Mouse (Mus musculus) heart, embryonic 13.5 days (tissue): ENCODE results near the gene Aim2. TPM values are rescaled to one million over a fixed set of nuclear protein-coding genes. Genes with fewer than 3 reads are reported as not detected.

ENCODE experiments used
- ATAC-seq: fragments of 200-750 bp; cut with Nextera tagmentation; 2 replicates; pipeline ENCODE4 v1.8.0; 2017; ENCODE audit warnings: moderate TSS enrichment; ENCODE audit not compliant: insufficient number of reproducible peaks, low FRiP score, low TSS enrichment; ENCODE audit errors: extremely low read depth
- H3K27ac ChIP-seq: fragments of 300-500 bp; sonication (generic); replicated peaks from 2 replicates; pipeline ENCODE4 v1.5.1; 2015; ENCODE audit warnings: moderate library complexity, mild to moderate bottlenecking, inconsistent platforms
- H3K27me3 ChIP-seq: fragments of 300-500 bp; sonication (generic); replicated peaks from 2 replicates; pipeline ENCODE4 v1.6.1; 2015; ENCODE audit warnings: mild to moderate bottlenecking, inconsistent platforms
- H3K36me3 ChIP-seq: fragments of 300-500 bp; sonication (generic); 2 replicates; pipeline ENCODE4 v1.6.1; 2015; ENCODE audit warnings: mild to moderate bottlenecking, inconsistent platforms
- H3K4me1 ChIP-seq: fragments of 300-500 bp; sonication (generic); 2 replicates; pipeline ENCODE4 v1.6.1; 2015; ENCODE audit warnings: inconsistent platforms
- H3K4me2 ChIP-seq: fragments of 300-500 bp; sonication (generic); 2 replicates; pipeline ENCODE4 v1.6.1; 2015; ENCODE audit warnings: inconsistent platforms, mild to moderate bottlenecking, moderate library complexity
- H3K4me3 ChIP-seq: fragments of 300-500 bp; sonication (generic); 2 replicates; pipeline ENCODE4 v1.5.1; 2015; ENCODE audit warnings: moderate library complexity, mild to moderate bottlenecking, inconsistent platforms
- H3K9ac ChIP-seq: fragments of 300-500 bp; sonication (generic); 2 replicates; pipeline ENCODE4 v1.6.1; 2015; ENCODE audit warnings: inconsistent platforms, mild to moderate bottlenecking, moderate library complexity
- H3K9me3 ChIP-seq: fragments of 300-500 bp; sonication (generic); 2 replicates; pipeline ENCODE4 v1.6.1; 2016; ENCODE audit warnings: inconsistent platforms
- WGBS: fragments of 180-500 bp; shearing (Covaris S2); methylation state at CpG from one replicate; pipeline ENCODE4 v1.1.7; 2015; ENCODE audit warnings: mixed read lengths; 5-methylcytosine and 5-hydroxymethylcytosine counted together
- polyA plus RNA-seq: library from polyadenylated mRNA; unstranded; fragments of >200 nt; fragmentation: Nextera tagmentation; extraction: Ambion mirVana; gene quantifications from 2 replicates; pipeline ENCODE4 v1.2.1, GENCODE M21; 2015

Gene Aim2
- polyA plus RNA-seq, 1 experiment from 2014 or later, result 2.3 TPM

DNA sequence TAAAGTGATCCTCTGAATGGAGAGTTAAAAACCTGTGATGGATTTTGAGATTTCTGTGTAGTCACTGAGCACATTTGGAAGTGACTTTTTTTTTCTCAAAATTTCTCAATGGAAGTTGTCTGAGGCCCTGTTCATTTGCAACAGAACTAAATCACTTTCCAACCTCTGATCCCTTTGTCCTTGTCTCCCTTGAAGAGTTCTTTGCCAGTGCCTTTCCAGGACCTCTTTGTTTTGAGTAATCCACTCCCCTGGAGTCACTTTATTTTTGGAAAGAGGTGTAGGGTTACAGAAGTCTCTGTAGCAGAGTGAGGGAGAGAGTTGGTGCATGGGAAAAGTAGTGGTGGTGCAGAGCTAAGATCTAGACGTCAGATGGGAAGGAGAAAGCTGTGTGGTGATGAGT is 2.2 kb upstream of the Aim2 start:
- 12% methylated on average over 1 of the region's 1 CpGs for WGBS
- Histone ChIP-seq H3K36me3 (no peaks in the 10 kb centered on the region), H3K27me3 (no peaks in the 10 kb centered on the region), H3K4me2 (no peak overlapping the region), H3K9me3 (no peaks in the 10 kb centered on the region), H3K27ac (no peak overlapping the region; the same call in 1 of the 2 replicates), H3K4me3 (no peak overlapping the region), H3K9ac (no peak overlapping the region), H3K4me1 (peaks cover 18% of the 10 kb centered on the region)
- no peak for ATAC-seq

DNA sequence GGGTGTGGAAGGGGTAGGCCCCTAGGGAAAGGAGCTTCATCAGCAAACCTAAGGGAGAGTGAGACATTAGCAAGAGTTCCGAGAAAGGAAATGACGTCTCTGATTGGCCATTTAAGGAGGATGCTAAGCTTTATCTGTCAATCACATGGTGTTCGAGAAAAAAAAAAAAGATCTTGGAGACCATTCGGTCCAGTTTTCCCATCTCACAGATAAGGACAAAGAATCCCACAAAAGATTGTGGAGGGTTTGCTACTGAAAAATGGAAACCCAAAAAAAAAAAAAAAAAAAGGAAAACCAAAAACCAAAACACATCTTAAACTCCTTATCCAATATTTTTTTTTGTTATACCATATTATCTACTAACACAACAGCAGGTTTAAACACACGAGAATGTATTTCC is 1.5 kb upstream of the Aim2 start:
- Histone ChIP-seq H3K4me2 (peak overlapping the region; percentile 68; the same call in 1 of the 2 replicates), H3K27ac (no peak overlapping the region)
- WGBS, result 52% methylated on average over 5 of the region's 5 CpGs

GRCm38 (mm10) chr1:173349946-173350345 is 733 bp upstream of the Aim2 start:
- 4% methylated on average over 6 of the region's 6 CpGs for WGBS
- H3K9ac ChIP-seq, result peak overlapping the region; percentile 66
- ATAC-seq, result peak; percentile 61; the same call in 1 of the 2 replicates

More for the DNA sequence above, 1.5 kb upstream of the Aim2 start:
- H3K27me3 ChIP-seq, result no peaks in the 10 kb centered on the region
- H3K9ac ChIP-seq, result no peak overlapping the region
- peaks cover 18% of the 10 kb centered on the region for H3K4me1 ChIP-seq
- H3K9me3 ChIP-seq, result no peaks in the 10 kb centered on the region
- no peak for ATAC-seq
- H3K4me3 ChIP-seq, result no peak overlapping the region
- no peaks in the 10 kb centered on the region for H3K36me3 ChIP-seq

GRCm38 (mm10) chr1:173355107-173355846 is 4.6 kb downstream of the Aim2 start:
- 56% methylated on average over 7 of the region's 7 CpGs for WGBS
- no peak overlapping the region for H3K4me3 ChIP-seq
- no peak; the same call in 1 of the 2 replicates for ATAC-seq

More at GRCm38 (mm10) chr1:173349946-173350345, 733 bp upstream of the Aim2 start:
- H3K4me1 ChIP-seq, result peaks cover 18% of the 10 kb centered on the region
- no peaks in the 10 kb centered on the region for H3K27me3 ChIP-seq
- peak overlapping the region; percentile 42 for H3K4me3 ChIP-seq
- no peaks in the 10 kb centered on the region for H3K9me3 ChIP-seq
- no peak overlapping the region for H3K27ac ChIP-seq
- H3K4me2 ChIP-seq, result peak overlapping the region; percentile 68
- no peaks in the 10 kb centered on the region for H3K36me3 ChIP-seq

GRCm38 (mm10) chr1:173356699-173357098 is 6.0 kb downstream of the Aim2 start:
- ATAC-seq, result no peak
- Histone ChIP-seq H3K4me2 (no peak overlapping the region), H3K4me1 (peaks cover 4% of the 10 kb centered on the region; the same call in 1 of the 2 replicates), H3K9ac (no peak overlapping the region), H3K27ac (no peak overlapping the region), H3K9me3 (no peaks in the 10 kb centered on the region), H3K4me3 (no peak overlapping the region), H3K36me3 (no peaks in the 10 kb centered on the region), H3K27me3 (no peaks in the 10 kb centered on the region)
- WGBS, result 78% methylated on average over 2 of the region's 2 CpGs

More at GRCm38 (mm10) chr1:173355107-173355846, 4.6 kb downstream of the Aim2 start:
- Histone ChIP-seq H3K4me1 (peaks cover 4% of the 10 kb centered on the region; the same call in 1 of the 2 replicates), H3K36me3 (no peaks in the 10 kb centered on the region), H3K9me3 (no peaks in the 10 kb centered on the region), H3K27me3 (no peaks in the 10 kb centered on the region), H3K9ac (no peak overlapping the region), H3K4me2 (no peak overlapping the region; the same call in 1 of the 2 replicates), H3K27ac (no peak overlapping the region)

- no peaks in the 10 kb centered on the region for H3K9me3 ChIP-seq
- H3K27me3 ChIP-seq, result no peaks in the 10 kb centered on the region; the same call in 1 of the 2 replicates
- H3K36me3 ChIP-seq, result no peaks in the 10 kb centered on the region
- 31% methylated on average over 4 of the region's 4 CpGs for WGBS
- no peak overlapping the region for H3K9ac ChIP-seq
- H3K4me2 ChIP-seq, result no peak overlapping the region
- peaks cover 4% of the 10 kb centered on the region; the same call in 1 of the 2 replicates for H3K4me1 ChIP-seq
- no peak overlapping the region for H3K4me3 ChIP-seq
- no peak for ATAC-seq
- H3K27ac ChIP-seq, result no peak overlapping the region
These were observed 7.1 kb downstream of the Aim2 start for GRCm38 (mm10) chr1:173357799-173358198.

GRCm38 (mm10) chr1:173359590-173360290 is 9.1 kb downstream of the Aim2 start:
- ATAC-seq, result no peak
- Histone ChIP-seq H3K36me3 (no peaks in the 10 kb centered on the region), H3K9me3 (no peaks in the 10 kb centered on the region), H3K27ac (no peak overlapping the region), H3K27me3 (peaks cover 9% of the 10 kb centered on the region), H3K4me1 (peaks cover 4% of the 10 kb centered on the region; the same call in 1 of the 2 replicates), H3K9ac (no peak overlapping the region), H3K4me2 (no peak overlapping the region), H3K4me3 (no peak overlapping the region)
- WGBS, result 72% methylated on average over 4 of the region's 4 CpGs

GRCm38 (mm10) chr1:173361651-173362050 is 11.0 kb downstream of the Aim2 start:
- no peak for ATAC-seq
- no peak overlapping the region for H3K4me2 ChIP-seq
- H3K9me3 ChIP-seq, result no peaks in the 10 kb centered on the region
- H3K36me3 ChIP-seq, result no peaks in the 10 kb centered on the region
- WGBS, result 22% methylated on average over 6 of the region's 6 CpGs
- H3K4me1 ChIP-seq, result peaks cover 9% of the 10 kb centered on the region
- H3K27ac ChIP-seq, result no peak overlapping the region
- H3K27me3 ChIP-seq, result peaks cover 28% of the 10 kb centered on the region
- H3K4me3 ChIP-seq, result no peak overlapping the region
- H3K9ac ChIP-seq, result no peak overlapping the region

DNA sequence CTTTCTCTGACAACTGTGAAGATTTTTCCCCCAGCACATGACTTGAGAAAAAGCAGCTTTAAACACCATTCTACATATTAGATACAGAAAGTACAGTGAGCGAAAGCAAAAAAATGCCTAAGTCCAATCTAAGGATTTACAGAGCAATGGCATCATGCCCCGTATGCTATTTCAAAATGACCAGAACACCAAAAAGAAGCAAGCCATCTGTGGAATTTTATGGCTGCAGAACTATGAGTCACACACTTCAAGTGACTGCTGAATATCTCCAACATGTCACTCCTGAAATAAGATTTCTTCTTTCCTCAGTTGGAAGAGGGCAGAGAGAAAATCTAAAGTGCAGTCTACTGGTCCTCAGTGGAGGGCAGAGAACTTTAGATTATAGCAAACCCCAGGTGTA is 12.8 kb downstream of the Aim2 start:
- H3K4me1 ChIP-seq, result peaks cover 23% of the 10 kb centered on the region
- H3K27me3 ChIP-seq, result peaks cover 45% of the 10 kb centered on the region
- WGBS, result 73% methylated on average over 2 of the region's 2 CpGs
- no peak overlapping the region for H3K4me3 ChIP-seq
- no peak overlapping the region for H3K4me2 ChIP-seq
- ATAC-seq, result no peak
- no peaks in the 10 kb centered on the region for H3K36me3 ChIP-seq
- no peaks in the 10 kb centered on the region for H3K9me3 ChIP-seq
- no peak overlapping the region for H3K9ac ChIP-seq
- no peak overlapping the region for H3K27ac ChIP-seq

GRCm38 (mm10) chr1:173364125-173364800 is 13.6 kb downstream of the Aim2 start:
- Histone ChIP-seq H3K4me2 (no peak overlapping the region), H3K4me3 (no peak overlapping the region), H3K9me3 (no peaks in the 10 kb centered on the region), H3K27ac (no peak overlapping the region), H3K36me3 (no peaks in the 10 kb centered on the region), H3K27me3 (peaks cover 52% of the 10 kb centered on the region), H3K4me1 (peaks cover 23% of the 10 kb centered on the region), H3K9ac (no peak overlapping the region)
- WGBS, result 72% methylated on average over 4 of the region's 4 CpGs
- no peak for ATAC-seq

- Histone ChIP-seq H3K4me1 (peaks cover 23% of the 10 kb centered on the region), H3K4me3 (no peak overlapping the region), H3K27me3 (peaks cover 67% of the 10 kb centered on the region), H3K4me2 (peak overlapping the region; percentile 93), H3K9me3 (no peaks in the 10 kb centered on the region), H3K27ac (no peak overlapping the region), H3K9ac (no peak overlapping the region), H3K36me3 (no peaks in the 10 kb centered on the region)
- WGBS, result 4% methylated on average over 13 of the region's 13 CpGs
- 0 out of 2 replicates have a peak, but pooled peaks have one; percentile 12 for ATAC-seq
These were observed 15.3 kb downstream of the Aim2 start for GRCm38 (mm10) chr1:173365970-173366409.
